Mouse (Mus musculus) lung, embryonic 14.5 days (tissue): ENCODE results near the gene Tmem91. TPM values are rescaled to one million over a fixed set of nuclear protein-coding genes. Genes with fewer than 3 reads are reported as not detected.

ENCODE experiments used
- ATAC-seq: fragments of 200-750 bp; cut with Nextera tagmentation; 2 replicates; pipeline ENCODE4 v1.8.0; 2017; ENCODE audit warnings: mild to moderate bottlenecking, moderate TSS enrichment, moderate library complexity; ENCODE audit not compliant: insufficient read depth
- DNase-seq: peaks from one replicate; pipeline ENCODE4 v3.0.0-alpha.2; 2015
- H3K27ac ChIP-seq: fragments of 300-500 bp; sonication (generic); 2 replicates; pipeline ENCODE4 v1.5.1; 2014; ENCODE audit warnings: low read depth, mild to moderate bottlenecking, moderate library complexity
- H3K27me3 ChIP-seq: fragments of 300-500 bp; sonication (generic); 2 replicates; pipeline ENCODE4 v1.6.1; 2014; ENCODE audit warnings: low read length, control low read depth; ENCODE audit not compliant: insufficient read depth
- H3K36me3 ChIP-seq: fragments of 300-500 bp; sonication (generic); 2 replicates; pipeline ENCODE4 v1.6.1; 2014; ENCODE audit warnings: control low read depth; ENCODE audit not compliant: insufficient read depth
- H3K4me1 ChIP-seq: fragments of 300-500 bp; sonication (generic); 2 replicates; pipeline ENCODE4 v1.6.1; 2014; ENCODE audit warnings: antibody characterized with exemption, control low read depth; ENCODE audit not compliant: insufficient read depth
- H3K4me2 ChIP-seq: fragments of 300-500 bp; sonication (generic); 2 replicates; pipeline ENCODE4 v1.6.1; 2014; ENCODE audit warnings: mild to moderate bottlenecking
- H3K4me3 ChIP-seq: fragments of 300-500 bp; sonication (generic); 2 replicates; pipeline ENCODE4 v1.5.1; 2014; ENCODE audit warnings: low read depth, low read length
- H3K9ac ChIP-seq: fragments of 300-500 bp; sonication (generic); 2 replicates; pipeline ENCODE4 v1.6.1; 2014
- H3K9me3 ChIP-seq: fragments of 300-500 bp; sonication (generic); 2 replicates; pipeline ENCODE4 v1.6.1; 2016; ENCODE audit warnings: low read depth, low read length, control low read depth
- CTCF ChIP-seq: IDR thresholded peaks from 2 replicates; pipeline ENCODE4 v1.5.1; 2016; ENCODE audit warnings: antibody characterized with exemption, low read depth
- WGBS: fragments of 180-500 bp; shearing (Covaris S2); extraction: QIAGEN DNeasy Blood & Tissue Kit; methylation state at CpG from one replicate; pipeline ENCODE4 v1.1.7; 2014; 5-methylcytosine and 5-hydroxymethylcytosine counted together
- polyA plus RNA-seq: library from polyadenylated mRNA; unstranded; fragments of >200 nt; fragmentation: Nextera tagmentation; extraction: Ambion mirVana; gene quantifications from 2 replicates; pipeline ENCODE4 v1.2.1, GENCODE M21; 2014

Gene Tmem91
- polyA plus RNA-seq, 1 experiment from 2014 or later, result 2.8 TPM

DNA sequence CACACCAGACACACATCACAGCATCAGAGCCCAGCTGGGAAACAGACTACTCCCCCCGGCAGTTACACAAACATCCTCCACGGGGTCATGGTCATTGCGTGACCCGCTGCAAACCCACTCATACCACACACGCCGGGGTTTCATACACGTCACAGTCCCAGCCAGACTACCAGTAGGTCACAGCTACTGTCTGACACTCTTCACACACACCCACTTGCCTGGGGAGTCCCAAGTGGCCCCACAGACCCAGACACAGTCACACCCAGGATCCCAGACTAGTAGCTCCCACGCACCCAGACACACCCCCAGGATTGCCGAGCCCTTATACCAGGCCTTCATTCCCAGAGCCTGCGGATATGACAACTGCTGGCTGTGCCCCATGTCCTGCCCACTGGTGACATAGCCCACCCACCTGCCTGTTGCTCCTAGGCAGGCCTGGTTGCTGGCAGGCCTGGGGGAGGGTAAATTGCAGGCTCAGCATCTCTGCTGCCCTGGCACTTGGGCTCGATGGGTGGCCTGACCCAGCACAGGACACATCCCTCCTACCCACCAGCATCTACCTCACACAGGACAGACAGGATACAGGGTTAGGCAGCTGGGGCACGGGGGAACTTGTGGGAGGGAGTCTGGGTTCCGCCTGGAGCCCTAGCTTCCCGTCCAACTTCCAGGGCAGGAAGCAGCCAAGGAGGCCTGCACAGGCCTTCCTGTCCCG is 32.8 kb upstream of the Tmem91 start:
- peaks cover 4% of the 10 kb centered on the region; the same call in 1 of the 2 replicates for H3K27me3 ChIP-seq
- H3K9ac ChIP-seq, result no peak overlapping the region
- H3K4me3 ChIP-seq, result no peak overlapping the region
- peak overlapping the region; percentile 78 for H3K27ac ChIP-seq
- ATAC-seq (peak; percentile 71), DNase-seq (peak; percentile 80)
- peaks cover 12% of the 10 kb centered on the region for H3K36me3 ChIP-seq
- TF ChIP-seq CTCF, result no peak
- H3K4me1 ChIP-seq, result peaks cover 25% of the 10 kb centered on the region
- H3K4me2 ChIP-seq, result peak overlapping the region; percentile 25
- no peaks in the 10 kb centered on the region for H3K9me3 ChIP-seq
- 25% methylated on average over 15 of the region's 15 CpGs for WGBS

- peaks cover 4% of the 10 kb centered on the region; the same call in 1 of the 2 replicates for H3K36me3 ChIP-seq
- no peak for ATAC-seq
- no peaks in the 10 kb centered on the region for H3K9me3 ChIP-seq
- peak; percentile 30 for DNase-seq
- TF ChIP-seq CTCF, result no peak
- H3K4me3 ChIP-seq, result no peak overlapping the region
- H3K4me2 ChIP-seq, result peak overlapping the region; percentile 12; the same call in 1 of the 2 replicates
- WGBS, result 32% methylated on average over 7 of the region's 7 CpGs
- H3K4me1 ChIP-seq, result peaks cover 25% of the 10 kb centered on the region
- no peak overlapping the region for H3K9ac ChIP-seq
- peaks cover 4% of the 10 kb centered on the region; the same call in 1 of the 2 replicates for H3K27me3 ChIP-seq
- peak overlapping the region; percentile 78 for H3K27ac ChIP-seq
These were observed 31.7 kb upstream of the Tmem91 start for GRCm38 (mm10) chr7:25706578-25707170.

- Histone ChIP-seq H3K4me2 (peak overlapping the region; percentile 10; the same call in 1 of the 2 replicates), H3K9me3 (no peaks in the 10 kb centered on the region), H3K9ac (no peak overlapping the region), H3K36me3 (no peaks in the 10 kb centered on the region), H3K4me3 (no peak overlapping the region), H3K4me1 (peaks cover 21% of the 10 kb centered on the region), H3K27ac (peak overlapping the region; percentile 78; the same call in 1 of the 2 replicates), H3K27me3 (peaks cover 4% of the 10 kb centered on the region; the same call in 1 of the 2 replicates)
- no peak for TF ChIP-seq CTCF
- DNase-seq (peak; percentile 71), ATAC-seq (peak; percentile 26; the same call in 1 of the 2 replicates)
- whole genome bisulfite sequencing, result 16% methylated on average over 6 of the region's 6 CpGs
These were observed 30.9 kb upstream of the Tmem91 start for GRCm38 (mm10) chr7:25705801-25706251.

DNA sequence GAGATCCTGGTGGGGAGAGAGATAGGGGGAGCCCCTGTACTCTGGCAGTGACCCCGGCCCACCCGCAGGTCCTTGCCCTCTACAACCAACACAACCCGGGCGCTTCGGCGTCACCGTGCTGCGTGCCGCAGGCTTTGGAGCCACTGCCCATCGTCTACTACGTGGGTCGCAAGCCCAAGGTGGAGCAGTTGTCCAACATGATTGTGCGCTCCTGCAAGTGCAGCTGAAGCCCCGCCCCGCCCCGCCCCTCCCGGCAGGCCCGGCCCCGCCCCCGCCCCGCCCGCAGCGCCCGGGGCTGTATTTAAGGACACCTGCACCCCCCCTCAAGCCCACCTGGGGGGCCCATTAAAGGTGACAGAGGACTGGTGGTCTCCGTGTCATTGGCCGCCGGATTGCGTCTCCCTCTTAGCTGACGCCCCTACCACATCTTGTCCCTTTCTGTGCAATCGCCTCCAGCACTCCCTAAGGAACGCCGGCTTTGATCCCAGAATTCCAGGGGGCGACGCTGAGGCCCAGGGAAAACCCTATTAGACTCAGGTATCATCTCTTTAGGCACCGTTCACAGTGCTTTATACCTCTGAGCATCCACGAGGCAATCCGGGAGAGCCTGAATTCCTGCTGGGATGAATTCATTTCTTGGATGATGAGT is 29.9 kb upstream of the Tmem91 start:
- Histone ChIP-seq H3K4me2 (peak overlapping the region; percentile 51), H3K9ac (no peak overlapping the region), H3K4me1 (peaks cover 13% of the 10 kb centered on the region), H3K27ac (peak overlapping the region; percentile 18; the same call in 1 of the 2 replicates), H3K9me3 (no peaks in the 10 kb centered on the region), H3K4me3 (peak overlapping the region; percentile 19), H3K36me3 (no peaks in the 10 kb centered on the region), H3K27me3 (peaks cover 4% of the 10 kb centered on the region; the same call in 1 of the 2 replicates)
- WGBS, result 12% methylated on average over 35 of the region's 37 CpGs
- ATAC-seq (no peak), DNase-seq (no peak)
- TF ChIP-seq CTCF, result no peak

GRCm38 (mm10) chr7:25703793-25704494 is 29.0 kb upstream of the Tmem91 start:
- H3K4me3 ChIP-seq, result no peak overlapping the region
- H3K27ac ChIP-seq, result no peak overlapping the region
- peaks cover 4% of the 10 kb centered on the region; the same call in 1 of the 2 replicates for H3K27me3 ChIP-seq
- no peak overlapping the region for H3K9ac ChIP-seq
- no peak for TF ChIP-seq CTCF
- no peak for DNase-seq
- peak overlapping the region; percentile 51; the same call in 1 of the 2 replicates for H3K4me2 ChIP-seq
- H3K4me1 ChIP-seq, result peaks cover 11% of the 10 kb centered on the region
- 28% methylated on average over 10 of the region's 10 CpGs for WGBS
- ATAC-seq, result no peak
- no peaks in the 10 kb centered on the region for H3K9me3 ChIP-seq
- H3K36me3 ChIP-seq, result no peaks in the 10 kb centered on the region

GRCm38 (mm10) chr7:25702350-25702749 is 27.4 kb upstream of the Tmem91 start:
- H3K27ac ChIP-seq, result no peak overlapping the region
- DNase-seq (no peak), ATAC-seq (no peak)
- peaks cover 8% of the 10 kb centered on the region for H3K4me1 ChIP-seq
- 92% methylated on average over 2 of the region's 2 CpGs for WGBS
- no peak overlapping the region for H3K4me3 ChIP-seq
- H3K4me2 ChIP-seq, result no peak overlapping the region
- no peak overlapping the region for H3K9ac ChIP-seq
- H3K36me3 ChIP-seq, result no peaks in the 10 kb centered on the region
- no peaks in the 10 kb centered on the region for H3K9me3 ChIP-seq
- H3K27me3 ChIP-seq, result peaks cover 4% of the 10 kb centered on the region; the same call in 1 of the 2 replicates
- peak; percentile 33; the same call in 1 of the 2 replicates for TF ChIP-seq CTCF
